Mouse (Mus musculus): ENCODE measurements around the gene R3hdm4.
"Not testable (repeated sequence)": the region's sequence is repeated elsewhere in the genome, so short reads cannot be mapped to it uniquely, and the experiment has no call there.

GRCm38 (mm10) chr10:79884938-79885337 lies 36.1 kb downstream of the R3hdm4 start:
- not testable (repeated sequence) for TF ChIP-seq POLR2A (IDR thresholded peaks at IDR 0.05; ENCODE audit: borderline replicate concordance, low read depth, low read length); CTCF (IDR thresholded peaks at IDR 0.05; ENCODE audit: low read depth, low read length)

Data from bone marrow macrophage, adult 2 months (primary cell).